Mouse (Mus musculus) ES-E14 (cell line): Measurements from ENCODE around the gene Otogl. TPM values are rescaled to one million over a fixed set of nuclear protein-coding genes. Genes with fewer than 3 reads are reported as not detected.
"Not testable (repeated sequence)": the region's sequence is repeated elsewhere in the genome, so short reads cannot be mapped to it uniquely, and the experiment has no call there.

Experiments
- DNase-seq: peaks from one replicate; pipeline ENCODE4 v3.0.0-alpha.2; 2013; ENCODE audit warnings: low read depth, low spot score
- H3K27ac ChIP-seq: 2 replicates; pipeline ENCODE4 v1.5.1; 2012; ENCODE audit warnings: low read depth, mild to moderate bottlenecking, low read length, moderate library complexity, mixed read lengths; ENCODE audit not compliant: poor library complexity, insufficient read depth, severe bottlenecking
- H3K36me3 ChIP-seq: 2 replicates; pipeline ENCODE4 v1.6.1; 2012; ENCODE audit warnings: mild to moderate bottlenecking, low read length, moderate library complexity, mixed read lengths; ENCODE audit not compliant: control insufficient read depth, poor library complexity, insufficient read depth, severe bottlenecking
- H3K4me1 ChIP-seq, 2 experiments: fragments of 150-350 bp in 1 of 2; sonication (generic) in 1 of 2; 2 replicates each; pipeline ENCODE4 v1.6.1; 2012; ENCODE audit warnings: low read length in 2 of 2, mild to moderate bottlenecking in 1 of 2, mixed read lengths in 1 of 2; ENCODE audit not compliant: control insufficient read depth in 2 of 2, insufficient read depth in 2 of 2, poor library complexity in 1 of 2
- H3K4me3 ChIP-seq, 2 experiments: fragments of 150-350 bp in 1 of 2; sonication (generic) in 1 of 2; 2 replicates each; pipeline ENCODE4 v1.5.1; 2012; ENCODE audit warnings: low read length in 2 of 2, low read depth in 1 of 2, mild to moderate bottlenecking in 1 of 2, mixed read lengths in 1 of 2; ENCODE audit not compliant: insufficient read depth in 1 of 2, poor library complexity in 1 of 2, severe bottlenecking in 1 of 2
- H3K9ac ChIP-seq: 2 replicates; pipeline ENCODE4 v1.6.1; 2012; ENCODE audit warnings: low read depth, mild to moderate bottlenecking, low read length, mixed read lengths; ENCODE audit not compliant: poor library complexity, insufficient read depth, severe bottlenecking
- H3K9me3 ChIP-seq: fragments of 150-350 bp; sonication (generic); 2 replicates; pipeline ENCODE4 v1.6.1; 2012; ENCODE audit warnings: low read depth, mild to moderate bottlenecking, low read length; ENCODE audit not compliant: control insufficient read depth, insufficient read depth
- CHD2 ChIP-seq: IDR thresholded peaks from 2 replicates; pipeline ENCODE4 v1.6.1; 2014; ENCODE audit warnings: mild to moderate bottlenecking, low read depth, low read length, inconsistent platforms
- HCFC1 ChIP-seq: IDR thresholded peaks from 2 replicates; pipeline ENCODE4 v1.6.1; 2012; ENCODE audit warnings: low read length, inconsistent platforms, borderline replicate concordance; ENCODE audit not compliant: insufficient read depth
- MAFK ChIP-seq: IDR thresholded peaks from 2 replicates; pipeline ENCODE4 v1.6.1; 2014; ENCODE audit warnings: mild to moderate bottlenecking, low read depth, low read length, inconsistent platforms; ENCODE audit not compliant: insufficient read depth
- ZC3H11A ChIP-seq: IDR thresholded peaks from 2 replicates; pipeline ENCODE4 v1.6.1; 2012; ENCODE audit warnings: low read depth, mild to moderate bottlenecking, inconsistent platforms, low read length, borderline replicate concordance
- ZNF384 ChIP-seq: IDR thresholded peaks from 2 replicates; pipeline ENCODE4 v1.6.1; 2012; ENCODE audit warnings: low read depth, low read length, inconsistent platforms
- in situ Hi-C, 2 experiments: fragments of 600-800 bp; cut with MboI; formaldehyde crosslinking; loops; one replicate each; pipeline ENCODE4 v1.15.1; 2025; ENCODE audit warnings: low sequenced_read_pairs in 2 of 2, inconsistent platforms in 1 of 2; ENCODE audit not compliant: unreplicated experiment in 2 of 2
- total RNA-seq: library from RNA; depleted of rRNA; stranded (reverse); fragments of 300-350 nt; gene quantifications from 2 replicates; pipeline ENCODE4 v1.2.3, GENCODE M21; 2012

The Otogl gene
- total RNA-seq, 1 experiment: under 0.01 TPM

DNA sequence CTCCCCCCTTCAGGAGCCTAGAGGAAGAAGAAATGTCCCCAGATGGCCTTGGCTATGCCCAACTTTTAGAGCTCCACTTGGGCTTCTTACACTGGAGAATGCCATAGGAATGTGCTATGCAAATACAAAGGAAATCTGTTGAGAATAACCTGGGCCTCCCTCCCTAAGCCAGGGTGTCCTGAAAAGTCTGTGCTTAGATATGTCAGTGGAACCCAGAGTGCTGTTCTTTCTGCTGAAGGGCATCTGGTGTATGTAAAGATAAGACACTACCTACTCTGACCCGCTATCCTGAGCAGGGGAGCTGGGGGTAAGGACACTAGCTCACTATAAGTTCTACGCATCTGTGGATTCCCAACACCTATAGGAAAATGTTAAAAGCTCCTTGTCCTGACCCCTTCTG is 106.7 kb downstream of the Otogl start:
- no peaks in the 10 kb centered on the region for H3K9me3 ChIP-seq
- TF ChIP-seq ZC3H11A (no peak), HCFC1 (no peak), ZNF384 (no peak), CHD2 (no peak), MAFK (no peak)
- in situ Hi-C loops: no loop called here

DNA sequence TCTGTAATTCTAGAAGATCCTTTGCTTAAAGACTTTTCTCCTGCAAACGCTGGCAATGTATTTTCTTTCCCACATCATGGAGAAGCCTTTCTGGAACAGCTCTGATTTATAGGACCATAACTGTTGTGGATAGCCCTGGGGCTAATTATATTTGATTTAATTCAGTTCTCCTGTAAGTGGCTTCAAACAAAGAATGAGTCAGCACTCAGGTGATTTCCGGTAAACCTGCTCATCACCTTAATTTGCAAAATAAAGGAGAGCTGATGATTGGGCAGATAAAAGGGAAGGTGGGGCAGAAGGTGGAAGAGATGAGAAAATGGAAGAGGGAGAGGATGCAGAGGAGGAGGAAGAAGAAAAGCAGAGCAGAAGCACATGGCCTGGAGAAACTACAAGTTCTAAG is 107.6 kb downstream of the Otogl start:
- H3K4me1 ChIP-seq, H3K27ac ChIP-seq, H3K9ac ChIP-seq, H3K4me3 ChIP-seq, H3K36me3 ChIP-seq, in situ Hi-C loops, H3K9me3 ChIP-seq: not testable (repeated sequence)
- DNase-seq: peak; percentile 22
- TF ChIP-seq MAFK: peak; percentile 64

More for the DNA sequence above, 106.7 kb downstream of the Otogl start:
- Histone ChIP-seq H3K4me3 (no peak overlapping the region), H3K36me3 (no peaks in the 10 kb centered on the region), H3K27ac (no peak overlapping the region), H3K9ac (no peak overlapping the region), H3K4me1 (peaks cover 0 to 2% of the 10 kb centered on the region in 2 experiments; a peak in 1 of 4 replicates)
- DNase-seq: no peak

DNA sequence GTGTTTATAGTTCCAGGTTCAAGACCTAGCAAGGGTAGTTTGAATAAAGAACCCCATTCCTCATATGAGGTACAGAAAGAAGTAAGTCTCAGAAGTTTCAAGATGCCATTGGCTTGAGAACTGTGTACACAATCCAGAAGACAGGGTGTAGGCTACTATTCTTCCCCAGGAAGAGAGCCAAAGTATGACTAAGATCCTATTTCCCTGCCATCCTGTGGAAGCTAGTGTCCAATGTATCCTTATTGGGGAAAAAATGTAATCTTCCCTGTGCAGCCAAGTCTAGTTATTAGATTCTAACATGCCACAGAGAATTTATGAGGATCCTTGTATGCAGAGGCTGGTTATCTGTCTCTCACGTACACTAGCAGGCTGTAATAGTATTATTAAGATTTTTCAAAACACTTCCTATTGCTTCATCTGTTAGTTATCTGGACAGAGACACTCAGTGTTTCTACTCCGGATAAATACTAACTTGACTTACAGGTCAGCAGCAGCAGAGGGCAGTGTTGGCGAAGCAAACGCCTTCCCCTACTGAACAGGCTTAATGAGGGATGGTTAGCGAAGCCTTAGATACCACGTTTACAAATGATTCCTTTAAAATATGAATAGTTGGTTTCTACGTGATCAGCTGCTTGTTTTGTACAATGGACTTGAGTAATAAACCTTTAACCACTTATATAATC is 112.1 kb downstream of the Otogl start:
- no peaks in the 10 kb centered on the region for H3K9me3 ChIP-seq
- in situ Hi-C loops: no loop called here

DNA sequence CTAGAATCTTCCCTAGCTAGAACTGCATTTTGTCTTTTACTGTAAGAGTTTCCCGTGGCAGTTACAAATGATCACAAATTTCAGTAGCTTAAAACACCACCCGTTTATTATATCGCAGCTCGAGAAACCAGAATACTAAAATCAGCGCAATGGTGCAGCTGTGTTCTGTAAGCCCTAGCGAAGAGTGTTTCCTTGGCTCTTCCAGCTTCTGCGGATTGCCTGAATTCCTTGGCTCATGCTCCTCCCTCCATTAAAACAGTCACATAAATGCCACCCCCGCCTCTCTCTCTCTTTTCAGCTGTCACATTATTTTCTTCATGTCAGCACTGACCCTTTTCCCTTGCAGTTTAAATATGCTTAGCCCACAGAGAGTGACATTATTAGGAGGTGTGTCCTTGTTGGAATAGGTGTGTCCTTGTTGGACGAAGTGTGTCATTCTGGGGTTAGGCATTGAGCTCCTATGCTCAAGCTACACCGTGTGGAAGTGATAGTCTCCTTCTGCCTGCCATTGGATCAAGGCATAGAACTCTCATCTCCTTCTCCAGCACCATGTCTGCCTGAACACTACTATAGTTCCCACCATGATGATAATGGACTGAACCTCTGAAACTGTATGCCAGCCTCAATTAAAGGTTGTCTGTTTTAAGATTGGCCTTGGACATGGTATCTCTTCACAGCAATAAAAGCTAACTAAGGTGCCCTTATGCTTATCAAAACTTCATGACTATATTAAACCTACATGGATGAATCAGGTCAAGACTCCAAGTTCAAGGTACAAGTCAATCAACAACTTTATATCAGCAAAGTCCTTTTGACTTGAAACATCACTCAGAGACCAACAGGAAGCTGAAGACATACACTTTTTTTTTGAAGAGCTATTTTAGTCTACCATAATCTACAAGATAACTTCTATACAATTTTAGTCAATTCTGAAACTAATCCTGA is 116.8 kb downstream of the Otogl start:
- no peaks in the 10 kb centered on the region for H3K4me1 ChIP-seq
- in situ Hi-C loops: no loop called here
- no peak for DNase-seq
- H3K36me3 ChIP-seq: no peaks in the 10 kb centered on the region
- H3K27ac ChIP-seq: no peak overlapping the region
- H3K9me3 ChIP-seq: no peaks in the 10 kb centered on the region
- no peak overlapping the region for H3K9ac ChIP-seq
- TF ChIP-seq ZNF384 (no peak), CHD2 (no peak), MAFK (no peak), ZC3H11A (no peak)
- no peak overlapping the region for H3K4me3 ChIP-seq

More for the DNA sequence above, 112.1 kb downstream of the Otogl start:
- no peak overlapping the region for H3K9ac ChIP-seq
- H3K27ac ChIP-seq: no peak overlapping the region
- no peak overlapping the region for H3K4me3 ChIP-seq
- peak; percentile 43 for DNase-seq
- H3K4me1 ChIP-seq: peaks cover 0 to 1% of the 10 kb centered on the region in 2 experiments; a peak in 1 of 4 replicates
- no peak for TF ChIP-seq ZNF384
- peak; percentile 83 for TF ChIP-seq ZC3H11A
- TF ChIP-seq CHD2: no peak
- no peak for TF ChIP-seq HCFC1
- no peak for TF ChIP-seq MAFK
- no peaks in the 10 kb centered on the region for H3K36me3 ChIP-seq
